Mouse (Mus musculus): ENCODE results near the gene Zfp687. TPM values are rescaled to one million over a fixed set of nuclear protein-coding genes. Genes with fewer than 3 reads are reported as not detected.

The Zfp687 gene
- polyA plus RNA-seq (2021) = 66.7 TPM

- no peaks in the 10 kb centered on the region for H3K27me3 ChIP-seq
- no peak for TF ChIP-seq CTCF (IDR thresholded peaks at IDR 0.05)
- peak; percentile 97 for ATAC-seq
- in situ Hi-C loops (cut with MboI; ENCODE audit: low pct_unique_long_range_greater_than_20kb) = no loop called here
- peak; percentile 100 for DNase-seq (ENCODE audit: low read depth, low spot score)
- CTCF ChIA-PET = interaction anchor here (1.2 to 1.7 kb wide), 6 partner anchors 11 to 96 kb away, joined by 3 to 10 read pairs (median 6); partner anchors contain the start of gene Vps72
- POLR2A ChIA-PET = interaction anchor here (1.0 to 5.0 kb wide), 4 partner anchors 12 to 41 kb away, joined by 3 to 21 read pairs (median 4); partner anchors contain the start of genes Pi4kb and Psmd4
Measured at GRCm38 (mm10) chr3:95015337-95015872, at the start of gene Zfp687. Gene Zfp687 (minus strand): TSS chr3:95015448.

GRCm38 (mm10) chr3:95063741-95064140, 48.5 kb upstream of the Zfp687 start:
- ATAC-seq = peak; percentile 14
- CTCF ChIA-PET = interaction anchor here (9.5 kb wide), 1 partner anchor 10 kb away, joined by 84 read pairs; no protein-coding TSS in a partner anchor
- TF ChIP-seq CTCF (IDR thresholded peaks at IDR 0.05) = no peak
- POLR2A ChIA-PET = interaction anchor here (0.8 kb wide), 1 partner anchor 9 kb away, joined by 6 read pairs; no protein-coding TSS in a partner anchor
- no peaks in the 10 kb centered on the region for H3K27me3 ChIP-seq
- in situ Hi-C loops (cut with MboI; ENCODE audit: low pct_unique_long_range_greater_than_20kb) = no loop called here
- no peak for DNase-seq (ENCODE audit: low read depth, low spot score)

GRCm38 (mm10) chr3:95058078-95058477, 42.8 kb upstream of the Zfp687 start:
- no peak for TF ChIP-seq CTCF (IDR thresholded peaks at IDR 0.05)
- CTCF ChIA-PET = interaction anchor here (1.3 kb wide), 1 partner anchor 9 kb away, joined by 3 read pairs; no protein-coding TSS in a partner anchor
- in situ Hi-C loops (cut with MboI; ENCODE audit: low pct_unique_long_range_greater_than_20kb) = no loop called here
- H3K27me3 ChIP-seq = no peaks in the 10 kb centered on the region
- ATAC-seq = peak; percentile 46
- DNase-seq (ENCODE audit: low read depth, low spot score) = no peak
- POLR2A ChIA-PET = interaction anchor here (0.9 kb wide), 1 partner anchor 49 kb away, joined by 3 read pairs; the partner anchor contains the start of gene Pip5k1a

GRCm38 (mm10) chr3:95056275-95056674, 41.0 kb upstream of the Zfp687 start:
- POLR2A ChIA-PET = interaction anchor here (0.6 kb wide), 1 partner anchor 44 kb away, joined by 3 read pairs; no protein-coding TSS in a partner anchor
- CTCF ChIA-PET = interaction anchor here (1.2 to 6.3 kb wide), 3 partner anchors 10 to 51 kb away, joined by 4 to 84 read pairs (median 67); partner anchors contain the start of genes Pip5k1a and Vps72
- DNase-seq (ENCODE audit: low read depth, low spot score) = no peak
- TF ChIP-seq CTCF (IDR thresholded peaks at IDR 0.05) = no peak
- H3K27me3 ChIP-seq = no peaks in the 10 kb centered on the region
- no peak for ATAC-seq
- in situ Hi-C loops (cut with MboI; ENCODE audit: low pct_unique_long_range_greater_than_20kb) = no loop called here

- in situ Hi-C loops (cut with MboI; ENCODE audit: low pct_unique_long_range_greater_than_20kb) = no loop called here
- ATAC-seq (peak; percentile 58), DNase-seq (ENCODE audit: low read depth, low spot score) (peak; percentile 73)
- POLR2A ChIA-PET = interaction anchor here (0.5 to 1.2 kb wide), 6 partner anchors 9 to 50 kb away, joined by 3 to 6 read pairs (median 4); no protein-coding TSS in a partner anchor
- CTCF ChIA-PET = interaction anchor here (0.9 to 6.3 kb wide), 20 partner anchors 11 to 164 kb away, joined by 3 to 84 read pairs (median 9); partner anchors contain the start of genes Pip5k1a, Psmd4 and Vps72
- TF ChIP-seq CTCF (IDR thresholded peaks at IDR 0.05) = no peak
- H3K27me3 ChIP-seq = no peaks in the 10 kb centered on the region
Measured at GRCm38 (mm10) chr3:95054481-95055260, 39.4 kb upstream of the Zfp687 start.

- DNase-seq (ENCODE audit: low read depth, low spot score) (no peak), ATAC-seq (peak; percentile 26)
- ChIA-PET CTCF (interaction anchor here (0.8 to 6.3 kb wide), 27 partner anchors 10 to 165 kb away, joined by 3 to 84 read pairs (median 6); partner anchors contain the start of genes Pip5k1a, Psmd4 and Vps72), POLR2A (interaction anchor here (0.7 to 1.2 kb wide), 9 partner anchors 11 to 65 kb away, joined by 3 to 6 read pairs (median 4); partner anchors contain the start of gene Pip5k1a)
- in situ Hi-C loops (cut with MboI; ENCODE audit: low pct_unique_long_range_greater_than_20kb) = no loop called here
- H3K27me3 ChIP-seq = peaks cover 2% of the 10 kb centered on the region
- TF ChIP-seq CTCF (IDR thresholded peaks at IDR 0.05) = peak; percentile 94
Measured at GRCm38 (mm10) chr3:95053701-95054100, 38.5 kb upstream of the Zfp687 start.

GRCm38 (mm10) chr3:95052959-95053358, 37.7 kb upstream of the Zfp687 start:
- ATAC-seq = no peak
- peaks cover 3% of the 10 kb centered on the region for H3K27me3 ChIP-seq
- ChIA-PET CTCF (interaction anchor here (0.7 to 6.3 kb wide), 26 partner anchors 9 to 175 kb away, joined by 3 to 84 read pairs (median 7); partner anchors contain the start of genes Pip5k1a, Psmd4, Vps72 and Zfp687), POLR2A (interaction anchor here (0.7 to 1.2 kb wide), 8 partner anchors 13 to 66 kb away, joined by 3 to 5 read pairs (median 4); partner anchors contain the start of gene Pip5k1a)
- in situ Hi-C loops (cut with MboI; ENCODE audit: low pct_unique_long_range_greater_than_20kb) = no loop called here
- no peak for DNase-seq (ENCODE audit: low read depth, low spot score)
- peak; percentile 81 for TF ChIP-seq CTCF (IDR thresholded peaks at IDR 0.05)

GRCm38 (mm10) chr3:95047914-95048313, 32.7 kb upstream of the Zfp687 start:
- no peak for TF ChIP-seq CTCF (IDR thresholded peaks at IDR 0.05)
- peaks cover 3% of the 10 kb centered on the region for H3K27me3 ChIP-seq
- in situ Hi-C loops (cut with MboI; ENCODE audit: low pct_unique_long_range_greater_than_20kb) = no loop called here
- POLR2A ChIA-PET = interaction anchor here (0.9 kb wide), 1 partner anchor 10 kb away, joined by 3 read pairs; no protein-coding TSS in a partner anchor
- ATAC-seq (no peak), DNase-seq (ENCODE audit: low read depth, low spot score) (no peak)
- CTCF ChIA-PET = interaction anchor here (0.9 kb wide), 1 partner anchor 9 kb away, joined by 3 read pairs; no protein-coding TSS in a partner anchor

- no peak for ATAC-seq
- POLR2A ChIA-PET = no interaction called here
- peaks cover 3% of the 10 kb centered on the region for H3K27me3 ChIP-seq
- in situ Hi-C loops (cut with MboI; ENCODE audit: low pct_unique_long_range_greater_than_20kb) = no loop called here
- CTCF ChIA-PET = no interaction called here
- TF ChIP-seq CTCF (IDR thresholded peaks at IDR 0.05) = no peak
- no peak for DNase-seq (ENCODE audit: low read depth, low spot score)
Measured at GRCm38 (mm10) chr3:95046462-95047057, 31.3 kb upstream of the Zfp687 start.
